Comparison of ENCODE assay signal across 23 mouse cellular contexts in genomic region chr1:104479757-104480156, GRCm38 (mm10).
DNase-seq lines count a peak whose midpoint lies in the region; ATAC-seq and TF ChIP-seq lines count a peak whose summit lies in the region.
"Had no signal": no experiment of that assay in that cellular context is flagged by ENCODE, and none has a peak within 500 bp of the region (broad histone marks: within the 10 kb centered on the region; RNA-seq: fewer than 3 reads in every experiment).

No protein-coding gene starts in this region.

- H3K27ac ChIP-seq in midbrain, postnatal 0 days (ENCODE audit: low read depth, low read length) = no peak overlapping the region
- H3K27ac ChIP-seq in midbrain, embryonic 10.5 days (replicated peaks) = no peak overlapping the region
- H3K27ac ChIP-seq in intestine, embryonic 16.5 days (ENCODE audit: low read length) = no peak overlapping the region
- H3K27ac ChIP-seq: embryonic facial prominence, embryonic 13.5 days; limb, embryonic 15.5 days; liver, embryonic 14.5 days; lung, embryonic 15.5 days; stomach, embryonic 15.5 days had no signal

- no peak overlapping the region for H3K9ac ChIP-seq in midbrain, postnatal 0 days (replicated peaks; ENCODE audit: low read length, poor library complexity, severe bottlenecking)
- no peak overlapping the region for H3K9ac ChIP-seq in intestine, embryonic 16.5 days (ENCODE audit: low read depth, low read length)
- H3K9ac ChIP-seq: embryonic facial prominence, embryonic 13.5 days; limb, embryonic 15.5 days; liver, embryonic 14.5 days; lung, embryonic 15.5 days; stomach, embryonic 15.5 days had no signal

- no peak for TF ChIP-seq CTCF in midbrain, postnatal 0 days (IDR thresholded peaks at IDR 0.05)

- H3K9me3 ChIP-seq in midbrain, postnatal 0 days (ENCODE audit: low read length) = no peaks in the 10 kb centered on the region
- H3K9me3 ChIP-seq in midbrain, embryonic 10.5 days (replicated peaks) = no peaks in the 10 kb centered on the region
- no peaks in the 10 kb centered on the region for H3K9me3 ChIP-seq in intestine, embryonic 16.5 days (ENCODE audit: control insufficient read depth, low read length)
- H3K9me3 ChIP-seq: embryonic facial prominence, embryonic 13.5 days; limb, embryonic 15.5 days; lung, embryonic 15.5 days; stomach, embryonic 15.5 days had no signal

- ATAC-seq in frontal cortex, adult (ENCODE audit: low TSS enrichment) = peak; percentile 67; the same call in 1 of the 2 replicates
- ATAC-seq in midbrain, postnatal 0 days (ENCODE audit: low FRiP score) = no peak
- no peak for ATAC-seq in intestine, embryonic 16.5 days
- ATAC-seq: hindbrain, embryonic 16.5 days; intestine, postnatal 0 days had no signal

- H3K4me2 ChIP-seq in midbrain, postnatal 0 days (ENCODE audit: low read depth, low read length, poor library complexity, severe bottlenecking) = no peak overlapping the region
- no peak overlapping the region for H3K4me2 ChIP-seq in intestine, embryonic 16.5 days (ENCODE audit: low read depth, low read length)
- H3K4me2 ChIP-seq: embryonic facial prominence, embryonic 13.5 days; heart, embryonic 11.5 days; limb, embryonic 15.5 days; lung, embryonic 15.5 days; stomach, embryonic 15.5 days had no signal

- DNase-seq in cerebellum, postnatal 10 days = peak; percentile 51 to 67
- no peak for DNase-seq in cerebellum, postnatal 4 days (ENCODE audit: low spot score in 2 of 2)
- no peak for DNase-seq in frontal cortex, postnatal 25 days (ENCODE audit: low spot score in 2 of 2)
- DNase-seq in midbrain, postnatal 0 days (ENCODE audit: low spot score) = peak; percentile 38
- no peak for DNase-seq in midbrain, embryonic 10.5 days (ENCODE audit: low spot score)
- peak; percentile 23 for DNase-seq in telencephalon, adult 2 months (ENCODE audit: low read depth, low spot score)
- DNase-seq: adrenal gland, postnatal 10 days; cerebellum, adult 9-11 months; gastrocnemius, postnatal 14 days; kidney, postnatal 36 days; left cerebral cortex, postnatal 4 days; lung, postnatal 36 days; thymus, adult 2 months had no signal

- H3K4me1 ChIP-seq in midbrain, postnatal 0 days (ENCODE audit: insufficient read depth, low read length) = no peaks in the 10 kb centered on the region
- no peaks in the 10 kb centered on the region for H3K4me1 ChIP-seq in midbrain, embryonic 10.5 days
- H3K4me1 ChIP-seq in intestine, embryonic 16.5 days (ENCODE audit: control insufficient read depth, insufficient read depth, low read length) = no peaks in the 10 kb centered on the region
- H3K4me1 ChIP-seq: embryonic facial prominence, embryonic 13.5 days; limb, embryonic 15.5 days; lung, embryonic 15.5 days; stomach, embryonic 15.5 days had no signal

- 41% methylated on average over 2 of the region's 2 CpGs for WGBS in midbrain, postnatal 0 days
- 70% methylated on average over 2 of the region's 2 CpGs for WGBS in midbrain, embryonic 10.5 days
- WGBS in intestine, embryonic 16.5 days = 52% methylated on average over 2 of the region's 2 CpGs

- H3K27me3 ChIP-seq in midbrain, postnatal 0 days (ENCODE audit: insufficient read depth, low read length) = no peaks in the 10 kb centered on the region
- H3K27me3 ChIP-seq in midbrain, embryonic 10.5 days (ENCODE audit: low read depth, poor library complexity, severe bottlenecking) = no peaks in the 10 kb centered on the region
- H3K27me3 ChIP-seq in intestine, embryonic 16.5 days (replicated peaks; ENCODE audit: control insufficient read depth, insufficient read depth, low read length) = no peaks in the 10 kb centered on the region
- H3K27me3 ChIP-seq: embryonic facial prominence, embryonic 13.5 days; limb, embryonic 15.5 days; lung, embryonic 15.5 days; stomach, embryonic 15.5 days had no signal

- H3K4me3 ChIP-seq in midbrain, postnatal 0 days (ENCODE audit: low read depth, low read length) = no peak overlapping the region
- no peak overlapping the region for H3K4me3 ChIP-seq in midbrain, embryonic 10.5 days
- H3K4me3 ChIP-seq in intestine, embryonic 16.5 days (ENCODE audit: low read length) = no peak overlapping the region
- H3K4me3 ChIP-seq: embryonic facial prominence, embryonic 13.5 days; limb, embryonic 15.5 days; lung, embryonic 15.5 days; stomach, embryonic 15.5 days had no signal

- H3K36me3 ChIP-seq in midbrain, postnatal 0 days (ENCODE audit: insufficient read depth, low read length) = no peaks in the 10 kb centered on the region
- H3K36me3 ChIP-seq in midbrain, embryonic 10.5 days = no peaks in the 10 kb centered on the region
- no peaks in the 10 kb centered on the region for H3K36me3 ChIP-seq in intestine, embryonic 16.5 days (ENCODE audit: control insufficient read depth, insufficient read depth, low read length)
- H3K36me3 ChIP-seq: embryonic facial prominence, embryonic 13.5 days; limb, embryonic 15.5 days; lung, embryonic 15.5 days; stomach, embryonic 15.5 days had no signal

Comparison
In these comparisons a context has a peak if more than half of its experiments do, and no peak if none do; other contexts are left out.
1. DNase-seq: peak in cerebellum, postnatal 10 days (2 of 2), midbrain, postnatal 0 days (single experiment) and telencephalon, adult 2 months (single experiment); none in cerebellum, postnatal 4 days (0 of 2), frontal cortex, postnatal 25 days (0 of 2) and midbrain, embryonic 10.5 days (single experiment).